ENCODE assay signal across 8 mouse cellular contexts in genomic region chr5:24470600-24470999, GRCm38 (mm10). TPM values are rescaled to one million over a fixed set of nuclear protein-coding genes. Genes with fewer than 3 reads are reported as not detected.
DNase-seq lines count a peak whose midpoint lies in the region; ATAC-seq lines count a peak whose summit lies in the region.

No protein-coding gene starts in this region.

- no peak overlapping the region for H3K4me3 ChIP-seq in heart, embryonic 12.5 days
- no peak overlapping the region for H3K4me3 ChIP-seq in forebrain, embryonic 10.5 days
- no peak overlapping the region for H3K4me3 ChIP-seq in hindbrain, embryonic 11.5 days (ENCODE audit: low read depth, low read length)
- H3K4me3 ChIP-seq in limb, embryonic 10.5 days: no peak overlapping the region
- no peak overlapping the region for H3K4me3 ChIP-seq in midbrain, embryonic 14.5 days (replicated peaks; ENCODE audit: low read depth, low read length)

- no peak overlapping the region for H3K4me2 ChIP-seq in heart, embryonic 12.5 days
- H3K4me2 ChIP-seq in hindbrain, embryonic 11.5 days (replicated peaks; ENCODE audit: low read depth, low read length): no peak overlapping the region
- H3K4me2 ChIP-seq in midbrain, embryonic 14.5 days (ENCODE audit: low read length): no peak overlapping the region

- no peak; the same call in 1 of the 2 replicates for ATAC-seq in heart, embryonic 12.5 days (ENCODE audit: insufficient number of reproducible peaks, low FRiP score)
- ATAC-seq in hindbrain, embryonic 11.5 days (ENCODE audit: low FRiP score): peak; percentile 26; the same call in 1 of the 2 replicates
- ATAC-seq in midbrain, embryonic 14.5 days (ENCODE audit: low FRiP score, low TSS enrichment): peak; percentile 59; the same call in 1 of the 2 replicates

- H3K36me3 ChIP-seq in heart, embryonic 12.5 days: no peaks in the 10 kb centered on the region
- H3K36me3 ChIP-seq in forebrain, embryonic 10.5 days (replicated peaks): peaks cover 5% of the 10 kb centered on the region
- no peaks in the 10 kb centered on the region for H3K36me3 ChIP-seq in hindbrain, embryonic 11.5 days (ENCODE audit: control insufficient read depth, insufficient read depth, low read length)
- peaks cover 7% of the 10 kb centered on the region for H3K36me3 ChIP-seq in limb, embryonic 10.5 days
- no peaks in the 10 kb centered on the region for H3K36me3 ChIP-seq in midbrain, embryonic 14.5 days (ENCODE audit: control insufficient read depth, insufficient read depth, low read length)

- no peaks in the 10 kb centered on the region for H3K9me3 ChIP-seq in heart, embryonic 12.5 days (replicated peaks)
- no peaks in the 10 kb centered on the region for H3K9me3 ChIP-seq in forebrain, embryonic 10.5 days
- H3K9me3 ChIP-seq in hindbrain, embryonic 11.5 days (ENCODE audit: control insufficient read depth, low read length): no peaks in the 10 kb centered on the region
- no peaks in the 10 kb centered on the region for H3K9me3 ChIP-seq in limb, embryonic 10.5 days (replicated peaks)
- H3K9me3 ChIP-seq in midbrain, embryonic 14.5 days (ENCODE audit: control insufficient read depth, low read length): no peaks in the 10 kb centered on the region

- 8% methylated on average over 5 of the region's 5 CpGs for WGBS in heart, embryonic 12.5 days
- WGBS in forebrain, embryonic 10.5 days: 13% methylated on average over 5 of the region's 5 CpGs
- 15% methylated on average over 5 of the region's 5 CpGs for WGBS in hindbrain, embryonic 11.5 days
- WGBS in limb, embryonic 10.5 days: 13% methylated on average over 5 of the region's 5 CpGs
- WGBS in midbrain, embryonic 14.5 days: 9% methylated on average over 5 of the region's 5 CpGs

- H3K27me3 ChIP-seq in heart, embryonic 12.5 days (replicated peaks): peaks cover 6% of the 10 kb centered on the region; the same call in 1 of the 2 replicates
- peaks cover 36% of the 10 kb centered on the region for H3K27me3 ChIP-seq in forebrain, embryonic 10.5 days (ENCODE audit: poor library complexity, severe bottlenecking)
- H3K27me3 ChIP-seq in hindbrain, embryonic 11.5 days (ENCODE audit: control insufficient read depth, insufficient read depth, low read length): peaks cover 25% of the 10 kb centered on the region
- H3K27me3 ChIP-seq in limb, embryonic 10.5 days (ENCODE audit: low read depth, poor library complexity, severe bottlenecking): peaks cover 30% of the 10 kb centered on the region
- peaks cover 19% of the 10 kb centered on the region; the same call in 1 of the 2 replicates for H3K27me3 ChIP-seq in midbrain, embryonic 14.5 days (ENCODE audit: control insufficient read depth, insufficient read depth, low read length)

- peaks cover 56% of the 10 kb centered on the region for H3K4me1 ChIP-seq in heart, embryonic 12.5 days (replicated peaks)
- peaks cover 53% of the 10 kb centered on the region for H3K4me1 ChIP-seq in forebrain, embryonic 10.5 days
- peaks cover 21% of the 10 kb centered on the region for H3K4me1 ChIP-seq in hindbrain, embryonic 11.5 days (replicated peaks; ENCODE audit: control insufficient read depth, insufficient read depth, low read length)
- H3K4me1 ChIP-seq in limb, embryonic 10.5 days: peaks cover 63% of the 10 kb centered on the region
- peaks cover 23% of the 10 kb centered on the region for H3K4me1 ChIP-seq in midbrain, embryonic 14.5 days (ENCODE audit: control insufficient read depth, insufficient read depth, low read length)

- H3K9ac ChIP-seq in heart, embryonic 12.5 days: no peak overlapping the region
- no peak overlapping the region for H3K9ac ChIP-seq in hindbrain, embryonic 11.5 days (ENCODE audit: low read depth, low read length)
- H3K9ac ChIP-seq in midbrain, embryonic 14.5 days (replicated peaks; ENCODE audit: low read length): no peak overlapping the region

- peak; percentile 96 for DNase-seq in heart, adult 11 months
- peak; percentile 69 for DNase-seq in c-Kit-negative CD71-positive TER-119-positive erythroid progenitor cells, embryonic 14.5 days (ENCODE audit: low read depth, low spot score)
- peak; percentile 78 for DNase-seq in forebrain, embryonic 10.5 days (ENCODE audit: extremely low spot score, low spot score)
- peak; percentile 88 for DNase-seq in hindbrain, embryonic 11.5 days (ENCODE audit: low spot score)
- DNase-seq in limb, embryonic 10.5 days (ENCODE audit: low spot score): peak; percentile 84
- DNase-seq in midbrain, embryonic 14.5 days: peak; percentile 93
- DNase-seq in spleen, postnatal 14 days (ENCODE audit: low spot score in 2 of 2): peak; percentile 48 to 64

- H3K27ac ChIP-seq in heart, embryonic 12.5 days (ENCODE audit: poor library complexity, severe bottlenecking): no peak overlapping the region
- H3K27ac ChIP-seq in forebrain, embryonic 10.5 days: no peak overlapping the region
- H3K27ac ChIP-seq in hindbrain, embryonic 11.5 days (ENCODE audit: low read depth, low read length): no peak overlapping the region
- H3K27ac ChIP-seq in limb, embryonic 10.5 days: no peak overlapping the region
- H3K27ac ChIP-seq in midbrain, embryonic 14.5 days (replicated peaks; ENCODE audit: low read depth, low read length): no peak overlapping the region

RNA-seq across cellular contexts. Expression of gene Agap3, which starts 18.6 kb away (rescaled TPM):
- polyA plus RNA-seq in heart, embryonic 12.5 days (2016; fragmentation: Nextera tagmentation; extraction: Ambion mirVana): 34.9 and 35.2 TPM in 2 replicates
- polyA plus RNA-seq in forebrain, embryonic 10.5 days (2016; fragmentation: Nextera tagmentation; extraction: Ambion mirVana): 24.1 and 29.0 TPM in 2 replicates
- 38.8 and 50.1 TPM in 2 replicates for polyA plus RNA-seq in hindbrain, embryonic 11.5 days (2014; fragmentation: Nextera tagmentation; extraction: Ambion mirVana)
- polyA plus RNA-seq in limb, embryonic 10.5 days (2016; fragmentation: Nextera tagmentation; extraction: Ambion mirVana): 39.8 and 42.7 TPM in 2 replicates
- 65.1 and 79.0 TPM in 2 replicates for polyA plus RNA-seq in midbrain, embryonic 14.5 days (2014; fragmentation: Nextera tagmentation; extraction: Ambion mirVana)

RNA-seq across cellular contexts. Expression of gene Tmub1, which starts 22.9 kb away (rescaled TPM):
- polyA plus RNA-seq in heart, embryonic 12.5 days (2016; fragmentation: Nextera tagmentation; extraction: Ambion mirVana): 18.9 and 19.7 TPM in 2 replicates
- polyA plus RNA-seq in forebrain, embryonic 10.5 days (2016; fragmentation: Nextera tagmentation; extraction: Ambion mirVana): 28.4 and 31.8 TPM in 2 replicates
- 30.0 and 33.6 TPM in 2 replicates for polyA plus RNA-seq in hindbrain, embryonic 11.5 days (2014; fragmentation: Nextera tagmentation; extraction: Ambion mirVana)
- polyA plus RNA-seq in limb, embryonic 10.5 days (2016; fragmentation: Nextera tagmentation; extraction: Ambion mirVana): 22.1 and 24.2 TPM in 2 replicates
- polyA plus RNA-seq in midbrain, embryonic 14.5 days (2014; fragmentation: Nextera tagmentation; extraction: Ambion mirVana): 51.0 and 64.1 TPM in 2 replicates

RNA-seq across cellular contexts. Expression of gene Fastk, which starts 25.5 kb away (rescaled TPM):
- 172 and 175 TPM in 2 replicates for polyA plus RNA-seq in heart, embryonic 12.5 days (2016; fragmentation: Nextera tagmentation; extraction: Ambion mirVana)
- polyA plus RNA-seq in forebrain, embryonic 10.5 days (2016; fragmentation: Nextera tagmentation; extraction: Ambion mirVana): 106 and 108 TPM in 2 replicates
- 86.7 and 88.5 TPM in 2 replicates for polyA plus RNA-seq in hindbrain, embryonic 11.5 days (2014; fragmentation: Nextera tagmentation; extraction: Ambion mirVana)
- polyA plus RNA-seq in limb, embryonic 10.5 days (2016; fragmentation: Nextera tagmentation; extraction: Ambion mirVana): 101 and 118 TPM in 2 replicates
- 91.8 and 105 TPM in 2 replicates for polyA plus RNA-seq in midbrain, embryonic 14.5 days (2014; fragmentation: Nextera tagmentation; extraction: Ambion mirVana)

RNA-seq across cellular contexts. Expression of gene Slc4a2, which starts 47.0 kb away (rescaled TPM):
- 31.1 and 39.4 TPM in 2 replicates for polyA plus RNA-seq in heart, embryonic 12.5 days (2016; fragmentation: Nextera tagmentation; extraction: Ambion mirVana)
- 32.8 and 33.6 TPM in 2 replicates for polyA plus RNA-seq in forebrain, embryonic 10.5 days (2016; fragmentation: Nextera tagmentation; extraction: Ambion mirVana)
- polyA plus RNA-seq in hindbrain, embryonic 11.5 days (2014; fragmentation: Nextera tagmentation; extraction: Ambion mirVana): 14.3 and 17.9 TPM in 2 replicates
- 33.7 and 43.9 TPM in 2 replicates for polyA plus RNA-seq in limb, embryonic 10.5 days (2016; fragmentation: Nextera tagmentation; extraction: Ambion mirVana)
- 14.8 TPM in 2 replicates for polyA plus RNA-seq in midbrain, embryonic 14.5 days (2014; fragmentation: Nextera tagmentation; extraction: Ambion mirVana)

RNA-seq across cellular contexts. Expression of gene Cdk5, which starts 47.3 kb away (rescaled TPM):
- 32.0 and 35.9 TPM in 2 replicates for polyA plus RNA-seq in heart, embryonic 12.5 days (2016; fragmentation: Nextera tagmentation; extraction: Ambion mirVana)
- polyA plus RNA-seq in forebrain, embryonic 10.5 days (2016; fragmentation: Nextera tagmentation; extraction: Ambion mirVana): 42.7 and 48.9 TPM in 2 replicates
- 56.3 and 62.4 TPM in 2 replicates for polyA plus RNA-seq in hindbrain, embryonic 11.5 days (2014; fragmentation: Nextera tagmentation; extraction: Ambion mirVana)
- 37.2 and 48.5 TPM in 2 replicates for polyA plus RNA-seq in limb, embryonic 10.5 days (2016; fragmentation: Nextera tagmentation; extraction: Ambion mirVana)
- polyA plus RNA-seq in midbrain, embryonic 14.5 days (2014; fragmentation: Nextera tagmentation; extraction: Ambion mirVana): 110 and 136 TPM in 2 replicates
